Mouse (Mus musculus) lung, embryonic 16.5 days (tissue): ENCODE data around the gene Calm1. TPM values are rescaled to one million over a fixed set of nuclear protein-coding genes. Genes with fewer than 3 reads are reported as not detected.

Experiments
- ATAC-seq: fragments of 200-750 bp; cut with Nextera tagmentation; 2 replicates; pipeline ENCODE4 v1.8.0; 2017; ENCODE audit warnings: low read depth, mild to moderate bottlenecking, moderate library complexity
- H3K27ac ChIP-seq: fragments of 300-500 bp; sonication (generic); 2 replicates; pipeline ENCODE4 v1.5.1; 2014; ENCODE audit warnings: mild to moderate bottlenecking, control low read depth, low read length
- H3K27me3 ChIP-seq: fragments of 300-500 bp; sonication (generic); 2 replicates; pipeline ENCODE4 v1.6.1; 2014; ENCODE audit warnings: low read depth, low read length, mixed read lengths; ENCODE audit not compliant: control insufficient read depth, insufficient read depth
- H3K36me3 ChIP-seq: fragments of 300-500 bp; sonication (generic); 2 replicates; pipeline ENCODE4 v1.6.1; 2014; ENCODE audit warnings: low read length; ENCODE audit not compliant: control insufficient read depth, insufficient read depth
- H3K4me1 ChIP-seq: fragments of 300-500 bp; sonication (generic); replicated peaks from 2 replicates; pipeline ENCODE4 v1.6.1; 2014; ENCODE audit warnings: low read length, mixed read lengths; ENCODE audit not compliant: control insufficient read depth, insufficient read depth
- H3K4me2 ChIP-seq: fragments of 300-500 bp; sonication (generic); 2 replicates; pipeline ENCODE4 v1.6.1; 2014; ENCODE audit warnings: low read depth, low read length, control low read depth
- H3K4me3 ChIP-seq: fragments of 300-500 bp; sonication (generic); 2 replicates; pipeline ENCODE4 v1.5.1; 2014; ENCODE audit warnings: mild to moderate bottlenecking, low read length, control low read depth
- H3K9ac ChIP-seq: fragments of 300-500 bp; sonication (generic); 2 replicates; pipeline ENCODE4 v1.6.1; 2014; ENCODE audit warnings: low read length, control low read depth
- H3K9me3 ChIP-seq: fragments of 300-500 bp; sonication (generic); 2 replicates; pipeline ENCODE4 v1.6.1; 2016; ENCODE audit warnings: low read length; ENCODE audit not compliant: control insufficient read depth
- WGBS: fragments of 180-500 bp; shearing (Covaris S2); extraction: QIAGEN DNeasy Blood & Tissue Kit; methylation state at CpG from one replicate; pipeline ENCODE4 v1.1.7; 2014; 5-methylcytosine and 5-hydroxymethylcytosine counted together
- polyA plus RNA-seq: library from polyadenylated mRNA; unstranded; fragments of >200 nt; fragmentation: Nextera tagmentation; extraction: Ambion mirVana; gene quantifications from 2 replicates; pipeline ENCODE4 v1.2.1, GENCODE M21; 2015

Calm1 gene
- polyA plus RNA-seq, 1 experiment from 2014 or later = 1,859 TPM

- Histone ChIP-seq H3K27me3 (no peaks in the 10 kb centered on the region), H3K36me3 (no peaks in the 10 kb centered on the region), H3K9ac (no peak overlapping the region), H3K4me1 (peaks cover 4% of the 10 kb centered on the region; the same call in 1 of the 2 replicates), H3K4me3 (no peak overlapping the region), H3K9me3 (0 out of 2 replicates have a peak, but pooled peaks cover 2% of the 10 kb centered on the region), H3K27ac (no peak overlapping the region), H3K4me2 (no peak overlapping the region)
- no peak for ATAC-seq
- WGBS = 58% methylated on average over 5 of the region's 5 CpGs
These were observed 26.8 kb downstream of the Calm1 start for GRCm38 (mm10) chr12:100226073-100226472.

- H3K9me3 ChIP-seq = 0 out of 2 replicates have a peak, but pooled peaks cover 3% of the 10 kb centered on the region
- 67% methylated on average over 8 of the region's 8 CpGs for WGBS
- ATAC-seq = no peak
These were observed 27.4 kb downstream of the Calm1 start for GRCm38 (mm10) chr12:100226621-100227020.

GRCm38 (mm10) chr12:100228041-100228725 lies 28.9 kb downstream of the Calm1 start:
- WGBS = 35% methylated on average over 11 of the region's 11 CpGs
- 0 out of 2 replicates have a peak, but pooled peaks cover 3% of the 10 kb centered on the region for H3K9me3 ChIP-seq
- 0 out of 2 replicates have a peak, but pooled peaks have one; percentile 26 for ATAC-seq
- no peaks in the 10 kb centered on the region for H3K27me3 ChIP-seq
- H3K36me3 ChIP-seq = no peaks in the 10 kb centered on the region
- H3K9ac ChIP-seq = no peak overlapping the region
- no peak overlapping the region for H3K4me3 ChIP-seq
- H3K27ac ChIP-seq = no peak overlapping the region
- no peaks in the 10 kb centered on the region for H3K4me1 ChIP-seq
- H3K4me2 ChIP-seq = no peak overlapping the region

More at GRCm38 (mm10) chr12:100226621-100227020, 27.4 kb downstream of the Calm1 start:
- H3K27ac ChIP-seq = no peak overlapping the region
- no peaks in the 10 kb centered on the region for H3K36me3 ChIP-seq
- H3K4me3 ChIP-seq = no peak overlapping the region
- peaks cover 4% of the 10 kb centered on the region; the same call in 1 of the 2 replicates for H3K4me1 ChIP-seq
- no peak overlapping the region for H3K4me2 ChIP-seq
- no peak overlapping the region for H3K9ac ChIP-seq
- H3K27me3 ChIP-seq = no peaks in the 10 kb centered on the region

- Histone ChIP-seq H3K9me3 (0 out of 2 replicates have a peak, but pooled peaks cover 3% of the 10 kb centered on the region), H3K4me3 (no peak overlapping the region), H3K9ac (no peak overlapping the region), H3K4me1 (no peaks in the 10 kb centered on the region), H3K4me2 (no peak overlapping the region), H3K36me3 (no peaks in the 10 kb centered on the region), H3K27ac (no peak overlapping the region), H3K27me3 (no peaks in the 10 kb centered on the region)
- WGBS = 87% methylated on average over 5 of the region's 5 CpGs
- no peak for ATAC-seq
These were observed 35.0 kb downstream of the Calm1 start for GRCm38 (mm10) chr12:100234201-100234600.

- no peak for ATAC-seq
- Histone ChIP-seq H3K9me3 (0 out of 2 replicates have a peak, but pooled peaks cover 3% of the 10 kb centered on the region), H3K27ac (no peak overlapping the region), H3K4me3 (no peak overlapping the region), H3K36me3 (no peaks in the 10 kb centered on the region), H3K4me2 (no peak overlapping the region), H3K4me1 (peaks cover 4% of the 10 kb centered on the region; the same call in 1 of the 2 replicates), H3K27me3 (no peaks in the 10 kb centered on the region), H3K9ac (no peak overlapping the region)
- WGBS = 76% methylated on average over 7 of the region's 7 CpGs
These were observed 35.7 kb downstream of the Calm1 start for GRCm38 (mm10) chr12:100234919-100235318.

DNA sequence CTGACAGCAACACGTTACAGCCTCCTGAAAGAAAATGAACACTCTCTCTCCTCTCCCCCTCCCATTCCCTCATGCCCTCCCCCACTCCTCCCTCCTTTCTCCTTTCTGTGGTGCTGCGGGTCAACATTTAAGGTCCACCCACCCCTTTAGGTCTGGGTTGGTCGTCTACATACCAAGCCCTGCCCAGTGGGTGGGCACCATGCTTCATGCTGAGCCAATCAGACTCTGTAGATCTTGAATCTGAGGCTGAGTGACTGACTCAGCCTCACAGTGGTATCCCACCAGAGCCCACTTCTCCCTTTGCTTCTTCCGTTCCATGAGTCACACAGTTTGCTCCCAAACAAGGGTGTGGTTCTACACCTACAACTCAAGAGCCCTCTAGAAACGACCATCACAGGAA lies 36.2 kb downstream of the Calm1 start:
- no peak overlapping the region for H3K4me2 ChIP-seq
- H3K9ac ChIP-seq = no peak overlapping the region
- no peak overlapping the region for H3K4me3 ChIP-seq
- no peaks in the 10 kb centered on the region for H3K36me3 ChIP-seq
- ATAC-seq = no peak
- no peaks in the 10 kb centered on the region for H3K27me3 ChIP-seq
- WGBS = 28% methylated on average over 5 of the region's 5 CpGs
- H3K4me1 ChIP-seq = peaks cover 6% of the 10 kb centered on the region; the same call in 1 of the 2 replicates
- 0 out of 2 replicates have a peak, but pooled peaks cover 3% of the 10 kb centered on the region for H3K9me3 ChIP-seq
- H3K27ac ChIP-seq = no peak overlapping the region

DNA sequence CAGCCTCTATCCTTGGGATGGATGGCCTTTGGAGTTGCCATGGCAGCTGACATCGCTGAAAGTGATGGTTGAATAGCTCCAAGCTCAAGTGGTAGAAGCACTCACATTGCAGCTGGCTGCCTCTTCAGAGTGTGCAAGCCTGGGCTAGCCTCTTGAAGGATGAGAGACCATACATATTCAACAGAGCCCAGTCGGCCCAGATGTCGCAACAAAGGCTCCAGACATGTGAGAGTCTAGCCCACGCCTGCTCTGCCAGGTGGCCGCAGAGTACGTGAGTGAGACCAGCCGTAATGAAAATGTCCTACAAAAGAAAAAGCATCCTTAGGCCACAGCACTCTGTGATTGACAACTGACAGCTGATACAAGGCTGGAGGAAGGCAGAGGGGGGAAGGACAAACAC lies 40.2 kb downstream of the Calm1 start:
- Histone ChIP-seq H3K27me3 (no peaks in the 10 kb centered on the region), H3K9ac (no peak overlapping the region), H3K36me3 (no peaks in the 10 kb centered on the region), H3K9me3 (no peaks in the 10 kb centered on the region), H3K27ac (no peak overlapping the region), H3K4me1 (peaks cover 6% of the 10 kb centered on the region; the same call in 1 of the 2 replicates), H3K4me2 (no peak overlapping the region), H3K4me3 (no peak overlapping the region)
- WGBS = 67% methylated on average over 7 of the region's 7 CpGs
- ATAC-seq = no peak

DNA sequence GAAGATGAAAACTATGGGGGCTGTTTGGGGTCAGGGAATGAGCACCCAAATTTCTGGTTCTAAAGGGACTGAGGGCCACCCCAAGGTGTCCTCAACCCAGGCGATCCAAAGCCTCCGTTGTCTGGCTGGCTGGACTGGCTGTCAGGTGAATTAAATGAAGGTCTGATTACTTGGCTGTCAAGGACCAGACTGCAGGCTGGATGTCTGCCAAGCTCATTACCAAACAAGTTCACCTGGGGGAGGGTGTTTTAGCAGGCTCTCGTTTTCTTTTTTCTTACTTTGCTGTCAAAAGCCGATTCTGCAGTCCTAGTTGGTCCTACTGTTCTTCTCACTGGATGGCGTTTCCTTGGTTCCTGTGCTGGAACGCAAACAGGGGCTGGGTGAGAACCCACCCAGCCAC lies 40.6 kb downstream of the Calm1 start:
- H3K4me2 ChIP-seq = no peak overlapping the region
- no peak overlapping the region for H3K4me3 ChIP-seq
- no peaks in the 10 kb centered on the region for H3K36me3 ChIP-seq
- no peak overlapping the region for H3K27ac ChIP-seq
- no peak overlapping the region for H3K9ac ChIP-seq
- no peak for ATAC-seq
- H3K27me3 ChIP-seq = no peaks in the 10 kb centered on the region
- WGBS = 52% methylated on average over 6 of the region's 6 CpGs
- H3K4me1 ChIP-seq = peaks cover 6% of the 10 kb centered on the region; the same call in 1 of the 2 replicates
- H3K9me3 ChIP-seq = no peaks in the 10 kb centered on the region

DNA sequence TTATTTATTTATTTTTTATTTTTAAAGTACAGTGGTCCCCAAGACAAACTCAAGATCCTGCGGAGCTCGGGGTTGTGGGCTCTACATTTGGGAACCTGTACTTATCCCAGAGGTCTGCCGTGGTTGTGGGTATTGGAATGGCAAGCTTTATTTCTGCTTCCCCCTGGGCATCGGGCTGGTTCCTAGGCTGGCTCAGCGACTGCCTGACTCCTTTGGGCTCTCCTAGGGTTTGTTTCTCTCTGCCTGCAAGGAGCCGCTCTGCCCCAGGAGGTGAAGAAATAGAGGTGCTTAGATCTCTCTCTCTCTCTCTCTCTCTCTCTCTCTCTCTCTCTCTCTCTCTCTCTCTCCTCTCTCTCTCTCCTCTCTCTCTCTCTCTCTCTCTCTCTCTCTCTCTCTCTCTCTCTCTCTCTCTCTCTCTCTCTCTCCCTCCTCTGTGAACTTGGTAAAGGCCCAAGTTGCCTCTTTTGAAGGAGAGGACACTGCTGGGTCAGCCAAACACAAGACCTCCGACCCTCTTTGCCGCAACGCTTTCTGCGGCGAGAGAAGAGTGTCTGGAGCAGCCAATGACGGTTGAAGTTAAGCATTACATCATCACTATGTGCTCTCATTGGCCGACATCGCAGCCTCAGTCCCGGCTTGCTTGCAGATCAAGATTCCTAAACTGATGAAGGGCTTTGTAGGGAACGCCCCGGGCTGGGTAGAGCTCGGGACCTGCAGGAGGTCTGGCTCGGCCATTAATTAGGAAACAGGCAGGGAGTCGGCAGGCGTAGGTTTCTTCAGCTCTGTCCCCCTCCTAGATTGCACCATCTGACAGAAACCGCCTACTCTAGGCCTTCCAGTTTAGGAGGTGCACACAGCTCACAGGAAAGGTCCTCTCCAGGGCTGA lies 42.9 kb downstream of the Calm1 start:
- Histone ChIP-seq H3K36me3 (no peaks in the 10 kb centered on the region), H3K9me3 (no peaks in the 10 kb centered on the region), H3K27me3 (no peaks in the 10 kb centered on the region), H3K4me1 (peaks cover 6% of the 10 kb centered on the region; the same call in 1 of the 2 replicates), H3K4me3 (peak overlapping the region; percentile 20; the same call in 1 of the 2 replicates), H3K9ac (no peak overlapping the region), H3K27ac (no peak overlapping the region), H3K4me2 (peak overlapping the region; percentile 50)
- WGBS = 10% methylated on average over 22 of the region's 22 CpGs
- ATAC-seq = peak; percentile 91
